Mouse (Mus musculus) myocyte (in vitro differentiated cells): ENCODE measurements at regions not wholly inside any gene's neighbourhood (a gene's known extent, or its start where the extent isn't known, plus 50 kb on each side); places are given as distances from the start of the nearest gene placed in this dataset.

Experiments used
- CEBPB ChIP-seq: IDR thresholded peaks from 2 replicates; pipeline ENCODE4 v1.6.1; 2011; ENCODE audit warnings: mild to moderate bottlenecking, moderate library complexity; ENCODE audit not compliant: poor library complexity, insufficient read depth, severe bottlenecking
- E2F4 ChIP-seq: IDR thresholded peaks from one replicate; pipeline ENCODE4 v1.6.1; 2011; ENCODE audit warnings: mild to moderate bottlenecking, control low read depth, moderate library complexity; ENCODE audit not compliant: insufficient read depth
- MAX ChIP-seq: IDR thresholded peaks from one replicate; pipeline ENCODE4 v1.6.1; 2011; ENCODE audit warnings: low read depth, mild to moderate bottlenecking, control low read depth
- MYOD1 ChIP-seq, 3 experiments: IDR thresholded peaks; one replicate each; pipeline ENCODE4 v1.6.1; 2011; ENCODE audit warnings: control low read depth in 2 of 3, low read depth in 2 of 3, mild to moderate bottlenecking in 2 of 3, moderate library complexity in 1 of 3; ENCODE audit not compliant: insufficient read length in 2 of 3, control insufficient read depth in 1 of 3
- MYOG ChIP-seq, 3 experiments: IDR thresholded peaks; one replicate each; pipeline ENCODE4 v1.6.1; 2011; ENCODE audit warnings: control low read depth in 2 of 3, low read depth in 2 of 3, mild to moderate bottlenecking in 2 of 3; ENCODE audit not compliant: insufficient read length in 2 of 3, control insufficient read depth in 1 of 3, insufficient read depth in 1 of 3
- POLR2A ChIP-seq: IDR thresholded peaks from one replicate; pipeline ENCODE4 v1.6.1; 2011; ENCODE audit warnings: low read depth, mild to moderate bottlenecking, control low read depth, moderate library complexity; ENCODE audit not compliant: insufficient read length
- POLR2AphosphoS2 ChIP-seq: IDR thresholded peaks from one replicate; pipeline ENCODE4 v1.6.1; 2011; ENCODE audit warnings: low read depth, control low read depth; ENCODE audit not compliant: insufficient read length
- REST ChIP-seq: IDR thresholded peaks from one replicate; pipeline ENCODE4 v1.6.1; 2011; ENCODE audit warnings: mild to moderate bottlenecking, control low read depth, moderate library complexity; ENCODE audit not compliant: insufficient read depth, insufficient read length
- SRF ChIP-seq: IDR thresholded peaks from one replicate; pipeline ENCODE4 v1.6.1; 2011; ENCODE audit warnings: low read depth; ENCODE audit not compliant: control insufficient read depth, insufficient read length
- TCF12 ChIP-seq: IDR thresholded peaks from one replicate; pipeline ENCODE4 v1.6.1; 2011; ENCODE audit warnings: mild to moderate bottlenecking, control low read depth; ENCODE audit not compliant: poor library complexity, insufficient read depth, severe bottlenecking
- TCF3 ChIP-seq: IDR thresholded peaks from one replicate; pipeline ENCODE4 v1.6.1; 2011; ENCODE audit warnings: low read depth, control low read depth; ENCODE audit not compliant: insufficient read length
- USF1 ChIP-seq: IDR thresholded peaks from one replicate; pipeline ENCODE4 v1.6.1; 2011; ENCODE audit warnings: low read depth, mild to moderate bottlenecking, control low read depth, moderate library complexity

DNA sequence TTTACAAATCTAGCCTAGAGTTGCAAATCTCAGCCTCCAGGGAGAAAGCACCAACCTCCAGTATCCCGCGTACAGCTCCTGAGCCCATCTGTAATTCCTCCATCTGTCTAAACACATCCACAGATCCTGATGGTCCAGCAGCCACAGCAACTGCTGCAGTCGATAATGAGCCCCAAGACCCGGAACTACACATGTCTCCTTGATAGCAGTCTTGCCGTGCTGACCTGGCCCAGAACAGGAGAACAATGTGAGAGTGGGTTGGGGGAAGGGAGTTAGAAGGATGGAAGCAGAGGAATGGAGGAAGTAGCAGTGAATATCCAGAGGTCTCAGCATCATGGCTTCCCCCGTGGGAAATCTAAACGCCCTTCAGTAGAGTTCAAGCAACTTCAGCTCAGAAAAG lies 152.8 kb upstream of the Zmiz1 start:
- TF ChIP-seq TCF12: no peak
- no peak for TF ChIP-seq E2F4
- no peak for TF ChIP-seq POLR2A
- no peak for TF ChIP-seq MYOD1 (IDR thresholded peaks at IDR 0.05; ENCODE audit: control insufficient read depth in 1 of 3, insufficient read length in 2 of 3, low read depth in 2 of 3)
- no peak for TF ChIP-seq CEBPB
- no peak for TF ChIP-seq USF1
- no peak for TF ChIP-seq MAX
- no peak for TF ChIP-seq POLR2AphosphoS2
- no peak for TF ChIP-seq REST
- TF ChIP-seq SRF: no peak
- no peak for TF ChIP-seq TCF3
- no peak for TF ChIP-seq MYOG (IDR thresholded peaks at IDR 0.05; ENCODE audit: control insufficient read depth in 1 of 3, insufficient read depth in 1 of 3, insufficient read length in 2 of 3, low read depth in 2 of 3)
